Mouse (Mus musculus) retina, postnatal 1 day (tissue): Measurements from ENCODE around the gene Lpcat4.
A peak's percentile ranks its signal among the peaks of the same experiment; 100 is the strongest.

ENCODE experiments used
- DNase-seq: peaks from one replicate; pipeline ENCODE4 v3.0.0-alpha.2; 2012

Lpcat4 gene

DNA sequence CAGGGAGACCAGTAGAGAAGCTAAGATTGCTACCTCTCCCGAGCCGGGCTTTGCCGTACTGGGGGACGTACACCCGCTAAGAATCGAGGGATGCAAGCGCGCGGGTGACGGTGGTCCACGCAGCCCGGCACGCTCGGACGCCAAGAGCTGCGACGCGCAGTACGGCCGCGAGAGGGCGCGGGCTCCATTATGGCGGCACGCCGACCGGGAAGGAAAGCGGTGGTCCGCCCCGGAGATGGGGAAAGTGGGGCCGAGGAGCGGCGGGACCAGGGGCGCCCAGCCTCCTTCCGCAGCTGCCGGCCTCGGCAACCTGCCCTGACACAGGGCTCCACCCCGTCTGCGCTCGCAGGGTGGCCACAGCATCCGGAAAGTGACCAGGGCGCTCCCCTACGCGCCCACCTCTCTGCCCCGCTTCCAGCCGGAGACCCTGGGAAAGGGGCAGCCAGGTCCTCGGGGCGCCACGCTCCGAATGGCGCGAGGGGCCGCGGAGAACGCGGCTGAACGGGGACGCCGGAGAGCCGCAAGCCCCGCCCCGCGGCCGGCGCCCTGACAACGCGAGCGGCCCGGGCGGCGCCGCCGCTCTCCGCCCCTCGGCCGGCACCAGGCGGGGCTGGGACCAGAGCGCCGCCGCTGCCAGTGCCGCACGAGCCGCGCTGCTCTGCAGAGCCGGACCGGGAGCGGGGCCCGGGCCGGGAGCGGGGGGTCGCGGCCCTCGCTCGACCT, at the start of gene Lpcat4:
Lpcat4 (plus strand) TSS at position 257 of the 723 bp plus-strand sequence.
- peak; percentile 93 for DNase-seq

DNA sequence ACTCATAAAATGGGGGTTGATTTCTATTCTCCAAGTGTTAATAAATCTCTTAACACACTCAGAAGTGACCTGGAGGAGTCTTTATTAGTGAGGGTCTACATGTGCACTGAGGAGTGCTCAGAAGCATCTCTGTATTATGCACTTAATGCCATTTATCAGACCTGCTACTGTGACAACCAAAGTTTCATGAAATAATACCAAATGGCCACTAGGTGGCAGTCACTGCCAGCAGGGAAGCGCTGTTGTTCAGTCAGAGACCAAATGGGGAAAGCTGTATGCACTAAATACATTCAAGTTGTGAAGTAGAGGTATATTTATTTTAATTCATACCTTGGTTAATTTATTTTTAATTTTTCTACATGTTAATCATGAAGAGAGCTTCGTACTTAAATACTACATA, 42.4 kb upstream of the Lpcat4 start:
- DNase-seq = peak; percentile 74

- no peak for DNase-seq
Measured at GRCm38 (mm10) chr2:112203056-112203455, 36.2 kb upstream of the Lpcat4 start.

DNA sequence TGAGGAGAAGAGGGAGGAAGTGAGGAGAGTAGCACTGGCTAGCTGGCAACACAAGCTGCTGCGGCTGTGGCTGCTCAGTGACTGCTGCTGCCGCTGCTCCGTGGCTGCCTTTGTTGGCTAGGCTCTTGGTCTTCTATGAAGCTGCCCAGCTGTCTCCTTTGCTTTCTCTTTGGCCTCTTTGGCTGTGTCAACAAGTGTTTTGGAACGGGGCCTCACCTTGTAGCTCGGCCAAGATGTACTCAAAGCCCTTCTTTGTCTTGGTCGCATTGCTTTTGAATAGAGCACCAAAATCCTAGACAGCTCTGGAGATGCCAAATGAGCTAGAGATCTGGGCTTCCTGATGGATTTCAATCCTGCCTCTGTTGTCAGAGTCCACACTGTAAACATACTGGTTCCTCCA, 29.1 kb upstream of the Lpcat4 start:
- no peak for DNase-seq

DNA sequence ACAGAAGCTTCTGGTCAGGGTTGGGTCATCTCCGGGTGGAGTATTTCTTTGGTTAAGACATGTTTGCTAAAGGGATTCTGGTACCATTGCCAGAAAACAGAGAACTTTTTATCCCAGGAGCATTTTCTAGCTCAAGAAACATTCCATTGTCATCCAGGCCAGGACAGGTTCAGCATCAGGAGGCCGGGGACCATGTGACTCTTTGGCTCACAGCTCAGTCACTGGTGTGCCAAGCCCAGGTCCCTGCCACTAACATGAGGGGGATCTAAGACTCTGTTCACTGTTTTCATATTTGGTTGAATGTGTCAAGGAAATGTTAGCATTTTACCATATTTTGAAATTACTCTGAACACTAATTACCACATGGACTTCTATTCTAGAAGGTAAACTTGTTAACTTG, 28.6 kb upstream of the Lpcat4 start:
- DNase-seq = no peak

GRCm38 (mm10) chr2:112215977-112216376, 23.3 kb upstream of the Lpcat4 start:
- DNase-seq = peak; percentile 57

DNA sequence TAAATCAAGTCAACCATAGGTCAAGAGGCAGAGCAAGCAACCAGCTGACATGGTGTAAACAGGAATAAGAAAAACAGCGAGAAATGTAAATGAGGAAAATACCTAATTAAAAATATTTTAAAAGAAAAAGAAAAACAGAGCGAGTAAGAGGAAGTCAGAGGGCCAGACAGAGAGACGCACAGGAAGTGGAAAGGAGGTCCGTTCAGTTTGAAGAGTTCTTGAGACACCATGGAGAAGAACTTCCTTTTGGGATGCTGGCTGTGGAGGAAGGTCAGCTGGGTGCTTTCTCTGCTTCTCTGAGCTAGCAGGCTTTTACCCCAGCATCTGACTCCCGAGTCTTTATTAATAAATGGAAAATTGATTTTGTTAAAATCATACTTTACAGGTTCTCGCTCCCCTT, 21.7 kb upstream of the Lpcat4 start:
- no peak for DNase-seq

GRCm38 (mm10) chr2:112220880-112221279, 18.4 kb upstream of the Lpcat4 start:
- no peak for DNase-seq

GRCm38 (mm10) chr2:112222607-112223006, 16.7 kb upstream of the Lpcat4 start:
- no peak for DNase-seq

- no peak for DNase-seq
Measured at GRCm38 (mm10) chr2:112224356-112224755, 14.9 kb upstream of the Lpcat4 start.

DNA sequence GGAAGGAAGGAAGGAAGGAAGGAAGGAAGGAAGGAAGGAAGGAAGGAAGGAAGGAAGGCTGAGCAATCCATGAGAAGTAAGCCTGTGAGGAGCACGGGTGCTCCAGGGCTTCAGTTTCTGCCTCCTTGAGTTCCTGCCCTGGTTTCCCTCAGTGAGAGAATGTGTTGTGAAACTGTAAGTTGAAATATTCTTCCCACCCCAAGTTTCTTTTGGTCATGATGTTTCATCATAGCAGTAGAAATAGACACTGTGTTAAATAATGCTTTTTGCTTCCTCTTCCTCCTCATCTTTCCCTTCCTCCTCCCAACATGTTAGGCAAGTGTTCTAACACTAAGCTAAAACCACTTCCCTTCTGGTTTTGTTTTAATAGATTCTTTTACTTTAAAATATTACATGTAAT, 6.6 kb upstream of the Lpcat4 start:
- DNase-seq = no peak

DNA sequence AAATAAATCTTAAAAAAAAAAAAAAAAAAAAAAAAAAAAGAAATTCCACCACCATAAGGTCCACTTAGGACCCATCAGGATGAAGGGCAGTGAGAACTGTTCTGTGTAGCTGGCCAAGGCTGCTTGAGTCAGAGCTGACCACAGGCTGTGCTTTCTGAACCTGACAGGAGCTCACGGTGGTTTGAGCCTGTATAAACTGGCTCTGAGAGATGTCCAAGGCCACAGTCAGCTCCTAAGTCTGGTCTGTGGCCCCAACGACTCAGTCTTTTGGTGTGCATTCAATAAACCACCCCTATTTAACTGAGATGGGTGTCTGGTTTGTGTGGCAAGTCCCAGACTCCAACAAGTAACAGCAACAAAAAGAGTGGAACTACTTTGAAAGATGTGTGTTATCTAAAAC, 2.6 kb upstream of the Lpcat4 start:
- no peak for DNase-seq

DNA sequence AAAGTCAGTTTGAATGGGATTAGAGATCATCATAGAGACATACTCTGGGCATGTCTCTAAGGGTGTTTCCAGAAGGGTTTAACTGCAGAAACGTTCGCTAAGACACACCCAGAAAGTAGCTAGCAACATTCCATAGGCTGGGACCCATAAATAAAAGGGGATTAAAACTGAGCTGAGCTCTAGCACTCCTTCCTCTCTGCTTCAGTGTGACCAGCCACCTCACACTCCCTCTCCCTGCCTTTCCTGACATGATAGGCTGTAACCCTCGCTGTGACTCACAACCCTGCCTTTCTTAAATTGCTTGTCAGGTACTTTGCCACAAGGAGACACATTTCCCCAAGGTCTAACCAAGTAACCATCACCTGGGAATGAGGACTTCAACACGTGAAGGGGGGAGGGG, 1.3 kb upstream of the Lpcat4 start:
- no peak for DNase-seq

- DNase-seq = peak; percentile 62
Measured at GRCm38 (mm10) chr2:112239935-112240721, 860 bp downstream of the Lpcat4 start.

DNA sequence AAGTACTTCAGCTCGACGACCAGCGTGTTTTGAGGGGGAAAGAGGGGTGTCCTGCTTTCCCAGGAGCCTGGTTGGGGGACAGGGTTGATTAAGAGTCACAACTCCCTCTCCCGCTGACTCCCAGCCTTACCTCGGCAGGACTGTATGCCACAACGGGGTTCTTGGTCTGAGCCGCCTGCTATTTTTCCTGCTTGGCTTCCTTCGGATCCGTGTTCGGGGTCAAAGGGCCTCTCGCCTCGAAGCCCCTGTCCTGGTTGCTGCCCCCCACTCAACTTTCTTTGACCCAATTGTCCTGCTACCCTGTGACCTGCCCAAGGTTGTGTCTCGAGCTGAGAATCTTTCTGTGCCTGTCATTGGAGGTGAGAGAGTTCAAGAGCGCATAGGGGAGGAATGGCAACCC, 2.5 kb downstream of the Lpcat4 start:
- no peak for DNase-seq

DNA sequence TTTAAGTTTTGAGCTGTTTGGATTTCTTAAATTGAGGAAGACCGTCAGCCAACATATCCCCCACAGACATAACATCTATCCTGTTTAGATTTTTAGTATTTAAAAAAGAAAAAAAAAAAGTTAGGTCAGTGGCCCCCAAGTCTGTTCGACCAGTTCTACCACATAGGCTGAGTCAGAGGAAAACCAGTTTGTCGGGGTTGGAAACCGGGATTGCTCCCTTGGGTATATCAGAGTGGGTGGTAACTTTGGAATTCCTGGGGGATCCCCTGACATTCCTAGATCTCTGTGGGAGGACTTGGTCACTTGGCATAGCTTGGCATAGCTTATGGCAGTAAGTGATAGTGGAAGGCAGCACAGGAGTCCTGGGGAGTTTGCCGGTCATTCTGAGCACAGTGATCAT, 6.0 kb downstream of the Lpcat4 start:
- DNase-seq = no peak

DNA sequence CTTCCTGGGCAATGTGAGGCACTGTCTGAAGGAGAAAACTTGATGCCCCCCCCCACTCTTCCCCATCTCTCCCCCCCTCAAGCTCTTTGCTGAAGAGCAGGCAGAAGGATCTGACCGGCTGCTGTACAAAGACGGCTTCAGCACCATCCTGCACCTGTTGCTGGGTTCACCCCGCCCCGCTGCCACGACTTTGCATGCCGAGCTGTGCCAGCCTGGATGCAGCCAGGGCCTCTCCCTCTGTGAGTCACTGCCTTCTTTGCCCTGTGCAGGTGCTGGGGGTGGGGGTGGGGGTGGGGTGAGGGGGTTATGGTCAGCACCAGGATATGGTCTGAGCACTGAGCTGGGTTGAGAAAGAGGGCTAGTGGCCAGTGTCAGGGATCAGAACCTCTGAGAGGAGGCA, 6.9 kb downstream of the Lpcat4 start:
- no peak for DNase-seq

DNA sequence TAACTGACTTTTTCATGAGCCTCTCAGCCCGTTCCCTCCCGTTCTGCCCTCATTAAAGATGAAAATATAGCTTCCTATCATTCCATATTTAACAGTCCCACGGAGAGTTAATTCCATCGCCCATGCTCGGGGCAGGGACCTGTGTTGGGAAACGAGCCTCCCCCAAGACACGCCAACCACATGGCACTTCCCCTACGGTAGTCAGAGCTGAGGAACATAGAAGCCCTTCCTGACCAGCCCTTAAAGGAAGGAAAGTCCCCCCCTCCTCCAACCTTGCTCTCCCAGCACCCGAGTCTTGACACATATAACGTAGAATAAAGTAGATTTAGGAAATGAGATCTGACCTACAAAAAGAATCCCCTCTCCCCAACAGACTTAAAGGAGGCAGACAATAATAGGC, 8.1 kb downstream of the Lpcat4 start:
- no peak for DNase-seq

DNA sequence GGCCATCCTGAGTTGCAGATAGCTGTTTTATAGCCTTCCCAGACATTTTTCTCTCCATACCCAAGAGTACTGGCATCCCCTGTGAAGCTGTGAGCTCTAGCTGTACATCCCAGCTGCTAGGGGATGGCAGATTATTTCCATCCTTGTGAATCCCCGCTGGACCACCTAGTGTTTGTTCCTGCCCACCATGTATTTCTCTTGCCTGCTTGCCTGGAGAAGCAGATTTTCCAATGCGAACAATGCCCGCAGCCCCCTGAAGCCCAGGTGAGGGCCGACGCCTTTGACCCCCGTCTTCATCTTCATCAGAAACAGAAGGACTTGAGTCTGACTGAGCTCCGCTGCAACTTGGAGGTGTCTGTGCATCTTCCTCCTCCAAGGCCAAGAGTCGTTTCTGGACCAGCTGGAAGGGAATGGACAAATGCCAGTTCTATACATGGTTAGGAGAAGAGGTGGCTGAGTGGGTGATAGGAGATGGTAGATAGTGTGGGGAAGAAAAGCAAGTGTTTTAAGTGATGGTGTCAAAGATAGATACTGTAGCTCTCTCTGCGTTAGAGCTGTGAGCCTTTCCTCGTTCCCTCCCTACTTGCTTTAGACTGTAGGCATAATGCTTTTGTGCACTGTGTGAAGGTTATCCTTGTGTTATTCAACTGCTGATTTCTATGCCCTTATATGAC, 10.6 kb downstream of the Lpcat4 start:
- no peak for DNase-seq

GRCm38 (mm10) chr2:112254675-112255515, 15.6 kb downstream of the Lpcat4 start:
- DNase-seq = no peak

- DNase-seq = no peak
Measured at GRCm38 (mm10) chr2:112259241-112259962, 20.1 kb downstream of the Lpcat4 start, which contains the start of gene Nutm1. TSS of gene Nutm1 (minus strand) at chr2:112259291.
